Mouse (Mus musculus): ENCODE measurements around the gene Anapc15-ps. TPM values are rescaled to one million over a fixed set of nuclear protein-coding genes. Genes with fewer than 3 reads are reported as not detected.

The Anapc15-ps gene
- polyA plus RNA-seq, 1 experiment = not detected

DNA sequence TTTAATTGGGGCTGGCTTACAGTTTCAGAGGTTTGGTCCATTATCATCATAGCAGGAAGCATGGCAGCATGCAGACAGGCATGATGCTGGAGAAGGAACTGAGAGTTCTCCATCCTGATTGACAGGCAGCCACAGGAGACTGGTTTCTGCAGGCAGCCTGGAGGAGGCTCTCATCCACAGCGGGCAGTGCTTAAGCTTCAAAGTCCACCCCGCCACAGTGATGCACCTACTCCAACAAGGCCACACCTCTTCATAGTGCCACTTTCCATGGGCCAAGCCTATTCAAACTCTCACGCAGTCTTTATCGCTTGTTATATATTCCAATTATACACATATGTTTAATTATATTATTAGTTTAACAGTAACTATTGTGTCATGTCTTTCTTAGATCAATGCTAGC is 18.1 kb upstream of the Anapc15-ps start:
- no peak for DNase-seq (ENCODE audit: low read depth)

DNA sequence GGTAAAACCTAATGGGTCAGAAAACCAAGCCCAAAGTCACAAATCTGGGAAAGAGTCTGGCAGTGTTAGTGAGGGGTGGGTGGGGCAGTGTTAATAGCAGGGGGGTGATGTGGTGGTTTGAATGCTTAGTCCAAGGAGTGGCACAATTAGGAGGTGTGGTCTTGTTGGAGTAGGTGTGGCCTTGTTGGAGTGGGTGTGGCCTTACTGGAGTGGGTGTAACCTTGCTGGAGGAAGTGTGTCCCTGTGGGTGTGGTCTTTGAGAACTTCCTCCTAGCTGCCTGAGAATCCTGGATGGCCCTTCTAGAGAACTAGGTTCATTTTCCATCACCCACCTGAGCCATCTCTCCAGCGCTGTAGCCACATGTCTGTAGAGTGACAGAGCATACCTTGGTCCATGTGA is 16.6 kb upstream of the Anapc15-ps start:
- no peak for DNase-seq (ENCODE audit: low read depth)

DNA sequence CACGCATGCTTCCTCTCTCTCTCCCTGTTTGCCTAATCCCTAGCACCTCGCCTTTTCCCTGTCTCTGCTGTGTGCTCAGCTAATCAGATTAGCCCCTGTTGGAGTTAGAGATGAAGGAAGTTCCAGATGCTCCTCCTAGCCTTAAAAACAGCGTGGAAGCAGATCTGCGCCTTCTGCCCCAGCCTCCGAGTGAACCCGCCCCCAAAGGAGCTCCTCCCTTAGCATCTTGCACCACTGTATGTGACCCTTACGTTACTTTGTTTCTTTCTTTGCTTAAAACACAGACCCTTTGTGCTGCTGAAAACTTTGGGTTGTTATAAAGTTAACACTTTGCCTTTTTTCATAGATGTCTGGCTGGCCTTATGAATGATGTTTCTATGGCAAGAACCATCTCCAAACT is 15.8 kb upstream of the Anapc15-ps start:
- no peak for DNase-seq (ENCODE audit: low read depth)

DNA sequence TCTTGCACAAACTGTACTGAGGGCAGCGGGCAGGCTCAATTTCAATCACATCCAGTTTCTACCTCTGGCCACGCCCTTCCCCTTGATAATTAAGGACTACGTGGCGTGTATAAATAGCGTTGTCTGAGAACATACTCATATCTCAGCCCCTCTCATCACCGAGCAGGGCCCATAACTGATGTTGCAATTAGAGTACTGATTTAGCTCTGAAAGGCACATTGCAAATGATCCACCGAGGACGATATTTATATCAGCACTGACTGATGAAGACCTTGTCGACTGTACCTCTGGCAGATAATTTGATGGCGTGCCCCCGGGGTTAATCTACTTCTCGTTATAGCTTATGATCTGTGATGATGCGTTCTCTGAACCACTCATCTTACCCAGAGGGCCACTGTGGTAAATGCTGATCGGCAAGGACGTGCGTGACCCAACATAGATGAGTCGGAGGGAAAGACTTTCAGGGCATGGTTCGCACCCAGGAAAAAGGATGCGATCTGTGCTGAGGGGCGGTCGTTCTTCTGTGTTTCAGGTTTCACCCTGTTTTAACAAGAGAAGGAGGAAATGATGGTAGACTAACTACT is 14.4 kb upstream of the Anapc15-ps start:
- no peak for DNase-seq (ENCODE audit: low read depth)

DNA sequence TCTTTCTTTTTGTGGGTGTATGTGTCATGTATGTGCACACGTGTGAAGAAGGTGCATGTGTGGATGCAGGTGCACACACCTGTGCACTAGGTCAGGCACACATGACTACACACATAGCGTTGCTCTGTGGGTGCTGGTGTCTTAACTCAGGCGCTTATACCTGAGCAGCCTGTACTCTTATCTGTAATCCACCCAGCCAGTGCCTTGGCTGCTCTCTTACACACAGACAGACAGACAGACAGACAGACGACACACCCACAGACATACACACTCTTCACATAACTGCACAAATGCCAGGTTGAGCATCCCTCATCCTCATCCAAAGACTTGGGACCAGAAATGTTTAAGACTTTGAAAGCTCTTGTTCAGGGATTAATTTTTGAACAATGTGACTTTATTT is 12.8 kb upstream of the Anapc15-ps start:
- DNase-seq (ENCODE audit: low read depth) = no peak

DNA sequence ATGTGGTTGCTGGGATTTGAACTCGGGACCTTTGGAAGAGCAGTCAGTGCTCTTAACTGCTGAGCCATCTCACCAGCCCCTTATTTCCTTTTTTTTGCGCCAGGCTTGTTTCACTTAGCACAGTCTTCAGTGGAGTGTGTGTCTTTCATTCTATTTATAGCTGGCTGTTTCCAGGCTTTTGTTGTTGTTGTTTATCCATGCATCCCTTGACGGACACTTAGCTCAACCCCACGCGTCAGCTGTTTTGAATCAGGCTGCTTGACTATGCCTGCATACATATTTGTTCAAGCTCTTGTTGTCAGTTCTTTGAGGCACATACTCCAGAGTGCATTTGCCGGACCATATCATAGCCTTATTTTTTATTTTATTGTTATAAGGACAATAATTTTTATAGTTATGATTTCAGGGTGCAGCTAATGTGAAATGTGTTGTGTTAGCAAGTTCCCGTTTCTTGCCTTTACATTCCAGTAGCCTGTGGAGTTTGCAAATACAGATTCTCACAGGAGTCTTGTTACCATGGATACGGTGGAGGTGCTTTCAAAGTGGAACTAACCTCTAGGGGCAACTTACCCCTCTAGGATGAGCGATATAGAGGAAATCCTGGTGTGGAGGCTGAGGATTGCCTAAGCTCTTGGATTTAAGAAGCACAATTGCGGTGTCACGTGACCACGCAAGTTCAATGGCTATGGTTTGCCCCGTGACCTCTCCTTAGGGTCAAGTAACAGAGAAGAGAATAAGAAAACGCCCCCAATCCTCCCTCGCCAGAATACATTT is 11.7 kb upstream of the Anapc15-ps start:
- DNase-seq (ENCODE audit: low read depth) = no peak

DNA sequence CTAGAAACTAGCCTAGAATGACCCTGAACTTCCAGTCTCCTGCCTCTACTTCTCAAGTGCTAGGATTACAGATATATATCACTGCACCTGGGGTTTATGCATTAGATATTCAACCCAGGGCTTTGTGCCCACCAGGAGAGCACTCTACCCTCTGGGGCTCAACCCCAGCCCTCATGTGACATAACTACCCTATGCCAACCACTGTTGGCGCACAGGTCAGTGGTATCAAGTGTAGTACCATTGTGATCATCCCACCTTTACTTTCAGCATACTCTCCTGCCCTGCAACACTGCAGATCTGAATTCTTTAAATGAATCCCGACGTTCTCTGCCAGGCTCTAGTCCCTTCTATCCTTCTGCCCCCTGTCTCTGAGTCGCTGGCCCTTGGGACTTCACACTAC is 11.0 kb upstream of the Anapc15-ps start:
- no peak for DNase-seq (ENCODE audit: low read depth)

DNA sequence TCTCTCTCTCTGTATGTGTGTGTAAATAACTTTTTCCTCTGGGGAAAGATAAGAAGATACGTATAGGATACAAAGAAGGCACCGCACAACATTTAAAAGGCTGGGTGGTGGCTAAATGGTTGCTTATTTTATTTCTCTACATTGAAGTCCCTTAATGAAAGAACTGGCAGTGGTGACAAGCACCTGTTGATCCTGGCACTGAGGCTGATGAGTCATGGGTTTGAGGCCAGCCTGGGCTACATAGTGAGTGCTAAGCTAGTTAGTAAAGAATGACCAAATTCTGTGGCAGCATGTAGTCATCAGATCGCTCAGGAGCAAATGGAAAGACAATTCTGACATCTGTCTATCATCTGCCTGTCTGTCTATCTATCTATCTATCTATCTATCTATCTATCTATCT is 10.5 kb upstream of the Anapc15-ps start:
- DNase-seq (ENCODE audit: low read depth) = no peak

DNA sequence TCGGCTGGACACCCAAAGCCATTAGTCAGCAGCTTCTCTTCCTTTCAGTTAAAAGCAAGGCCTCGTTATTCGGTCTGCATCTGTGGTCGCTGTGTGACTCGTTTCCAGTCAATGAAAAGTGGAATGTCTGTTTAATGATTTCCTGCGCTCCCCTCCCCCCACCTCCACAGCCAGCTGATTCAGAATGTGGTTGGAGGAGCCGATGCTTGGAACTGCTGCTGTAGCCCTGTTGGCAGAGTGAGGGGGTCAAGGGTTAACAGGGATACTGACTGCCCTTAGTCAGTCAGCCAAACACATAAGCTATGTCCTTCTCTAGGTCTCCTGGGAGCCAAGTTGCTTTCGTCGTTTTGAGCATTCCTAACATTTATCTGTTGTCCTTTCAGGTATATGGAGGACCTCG is 9.7 kb upstream of the Anapc15-ps start:
- DNase-seq (ENCODE audit: low read depth) = no peak

DNA sequence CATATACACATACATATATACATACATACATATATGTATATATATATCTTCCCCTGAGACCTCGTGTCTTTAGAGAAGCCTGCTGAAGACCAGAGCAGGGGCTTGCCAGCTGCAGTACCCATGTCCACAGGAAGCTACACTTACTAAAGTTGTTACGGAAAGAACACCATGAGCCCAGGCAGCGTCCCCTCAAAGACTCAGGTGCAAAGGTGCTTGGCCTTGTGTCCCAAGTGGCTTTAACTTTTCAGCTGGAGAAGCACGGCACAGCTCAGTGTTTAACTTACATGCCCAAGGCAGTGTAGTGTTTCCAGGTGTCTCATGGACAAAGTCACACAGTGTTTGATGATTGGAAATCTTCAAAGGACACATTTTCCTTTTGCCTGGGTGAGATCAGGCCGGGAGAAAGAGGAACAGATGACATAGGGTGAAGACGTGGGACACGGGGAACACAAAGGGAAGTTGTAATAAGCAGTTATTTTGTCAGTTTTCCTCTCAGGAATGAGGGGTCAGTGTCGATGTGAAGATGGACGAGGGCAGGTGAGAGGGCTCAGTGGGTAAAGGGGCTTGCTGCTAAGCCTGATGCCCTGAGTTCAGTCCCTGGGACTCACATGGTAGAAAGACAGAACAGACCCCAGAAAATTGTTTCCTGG is 9.0 kb upstream of the Anapc15-ps start:
- DNase-seq (ENCODE audit: low read depth) = no peak

DNA sequence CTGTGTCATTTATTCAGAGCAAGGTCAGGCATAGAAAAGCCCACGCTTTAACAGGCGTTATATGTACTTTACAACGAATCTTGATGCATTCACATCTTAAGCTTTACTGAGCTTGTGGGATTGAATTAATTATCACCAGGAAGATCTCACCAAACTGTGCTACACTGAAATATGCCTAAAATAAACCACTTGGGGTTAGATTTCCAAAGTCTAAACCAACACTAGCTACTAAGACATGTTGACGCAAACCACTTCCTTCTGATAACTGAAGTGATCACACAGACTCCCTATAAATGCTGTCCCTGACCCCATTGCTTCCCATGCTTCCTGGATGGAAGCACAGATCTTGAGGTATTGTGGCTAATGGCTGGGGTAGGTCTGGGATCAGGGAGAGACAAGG is 8.2 kb upstream of the Anapc15-ps start:
- no peak for DNase-seq (ENCODE audit: low read depth)

DNA sequence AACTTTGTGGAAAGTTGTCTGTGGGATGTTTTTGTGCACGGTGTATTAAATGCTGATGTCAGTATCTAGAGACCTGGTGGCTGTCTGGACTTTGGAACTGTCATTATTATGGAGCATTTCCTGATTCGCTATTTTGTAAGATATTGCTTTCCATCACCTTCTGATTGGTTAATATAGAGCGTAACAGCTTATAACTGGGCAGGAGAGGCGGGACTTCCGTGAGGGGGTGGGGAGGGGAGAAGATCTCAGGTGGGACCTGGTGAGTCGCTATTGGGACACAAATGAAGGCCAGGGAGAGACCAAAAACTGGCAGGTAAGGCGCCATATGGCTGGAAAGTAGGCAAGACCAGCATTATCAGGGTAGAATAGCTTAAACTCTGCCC is 7.8 kb upstream of the Anapc15-ps start:
- no peak for DNase-seq (ENCODE audit: low read depth)

DNA sequence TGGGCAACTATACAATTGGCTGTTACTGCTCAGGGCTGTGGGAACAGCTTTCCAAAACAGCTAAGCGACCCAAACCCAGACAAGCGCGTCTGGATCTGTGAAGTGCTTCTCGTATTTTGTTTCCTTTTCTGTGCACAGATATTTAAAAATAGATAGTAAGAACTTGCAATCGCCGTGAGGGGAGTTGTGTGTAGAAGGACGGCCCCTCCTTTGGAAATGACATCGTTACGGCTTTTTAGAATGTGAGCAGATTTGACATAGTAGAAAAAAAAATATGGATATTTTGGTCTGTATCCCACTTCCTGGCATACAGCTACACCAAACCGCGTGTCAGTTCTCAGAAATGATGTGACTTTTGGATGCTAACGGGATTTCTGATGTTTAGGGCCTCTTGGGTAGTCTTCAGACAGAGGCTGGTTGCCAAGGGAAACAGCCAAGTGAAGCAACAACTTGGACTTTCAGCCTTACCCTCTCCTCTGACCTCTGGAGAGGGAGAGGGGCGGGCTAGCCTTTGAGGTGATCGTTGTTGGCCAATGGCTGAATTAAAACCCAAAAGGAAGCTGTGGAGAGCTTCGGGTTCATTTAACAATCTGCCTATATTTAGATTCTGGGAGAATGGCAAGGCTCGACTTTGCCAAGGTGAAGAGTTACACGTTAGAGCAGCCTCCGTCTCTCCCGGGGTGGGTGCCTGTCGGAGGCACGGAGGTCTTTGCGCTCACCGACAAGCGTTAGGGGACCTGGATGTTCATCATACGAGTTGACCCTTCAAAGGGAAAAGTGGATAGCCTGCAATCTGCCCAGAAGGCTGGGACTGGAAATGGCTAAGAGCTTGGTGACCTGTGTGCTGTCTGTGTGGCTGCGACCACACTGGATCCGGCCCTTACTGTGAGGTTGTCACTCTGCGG is 7.2 kb upstream of the Anapc15-ps start:
- no peak for DNase-seq (ENCODE audit: low read depth)

DNA sequence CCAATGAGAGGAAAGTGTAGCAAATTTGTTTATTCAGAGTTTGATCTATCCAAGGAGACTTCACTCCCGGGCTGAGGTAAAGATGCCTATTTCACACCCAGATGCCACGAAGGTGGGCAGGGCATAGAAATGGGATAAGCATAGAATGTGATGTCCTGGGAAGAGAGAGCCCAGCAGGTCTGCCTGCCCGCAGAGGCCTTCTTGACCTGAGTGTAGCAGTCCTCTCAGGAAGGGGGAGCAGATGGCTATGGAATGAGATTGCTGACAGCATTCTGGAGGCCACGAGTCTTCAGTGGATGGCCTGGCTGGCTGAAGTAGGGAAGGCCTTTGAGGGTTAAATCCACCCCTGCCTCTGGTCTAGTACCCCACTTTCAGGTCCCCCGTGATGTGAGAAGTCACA is 5.9 kb upstream of the Anapc15-ps start:
- DNase-seq (ENCODE audit: low read depth) = no peak

DNA sequence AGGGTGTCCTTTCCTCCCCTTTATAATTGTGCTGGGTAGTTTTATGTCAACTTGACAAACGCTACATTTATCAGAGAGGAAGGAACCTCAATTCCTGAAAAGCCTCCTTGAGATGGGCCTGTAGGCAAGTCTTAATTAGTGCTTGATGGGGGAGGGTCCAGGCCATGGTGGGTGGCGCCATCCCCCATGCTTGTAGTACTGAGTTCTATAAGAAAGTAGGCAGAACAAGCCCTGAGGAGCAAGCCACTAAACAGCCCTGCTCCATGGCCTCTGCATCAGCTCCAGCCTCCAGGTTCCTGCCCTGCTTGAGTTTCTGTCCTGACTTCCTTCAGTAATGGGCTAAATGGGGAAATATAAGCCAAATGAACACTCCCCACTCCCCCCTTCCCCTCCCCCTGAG is 5.4 kb upstream of the Anapc15-ps start:
- DNase-seq (ENCODE audit: low read depth) = no peak

DNA sequence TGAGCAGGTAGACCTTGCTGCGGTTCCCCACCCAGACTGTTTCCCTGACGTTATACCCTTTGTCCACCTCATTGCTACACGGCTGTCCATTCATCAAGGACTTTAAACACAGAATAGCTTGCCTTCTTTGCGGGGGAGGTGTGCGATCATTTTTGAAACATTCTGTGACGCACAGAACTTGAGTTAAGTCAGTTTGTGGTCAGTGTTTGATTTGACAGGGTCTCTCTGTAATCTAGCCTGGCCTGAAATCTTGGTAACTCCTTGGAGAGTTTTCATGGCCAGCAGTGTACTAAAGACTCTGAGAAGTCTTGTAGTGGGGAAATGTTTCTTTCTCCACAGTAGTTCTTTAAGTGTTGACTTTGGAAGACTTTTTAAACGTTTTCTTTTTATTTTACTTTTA is 5.0 kb upstream of the Anapc15-ps start:
- DNase-seq (ENCODE audit: low read depth) = no peak

DNA sequence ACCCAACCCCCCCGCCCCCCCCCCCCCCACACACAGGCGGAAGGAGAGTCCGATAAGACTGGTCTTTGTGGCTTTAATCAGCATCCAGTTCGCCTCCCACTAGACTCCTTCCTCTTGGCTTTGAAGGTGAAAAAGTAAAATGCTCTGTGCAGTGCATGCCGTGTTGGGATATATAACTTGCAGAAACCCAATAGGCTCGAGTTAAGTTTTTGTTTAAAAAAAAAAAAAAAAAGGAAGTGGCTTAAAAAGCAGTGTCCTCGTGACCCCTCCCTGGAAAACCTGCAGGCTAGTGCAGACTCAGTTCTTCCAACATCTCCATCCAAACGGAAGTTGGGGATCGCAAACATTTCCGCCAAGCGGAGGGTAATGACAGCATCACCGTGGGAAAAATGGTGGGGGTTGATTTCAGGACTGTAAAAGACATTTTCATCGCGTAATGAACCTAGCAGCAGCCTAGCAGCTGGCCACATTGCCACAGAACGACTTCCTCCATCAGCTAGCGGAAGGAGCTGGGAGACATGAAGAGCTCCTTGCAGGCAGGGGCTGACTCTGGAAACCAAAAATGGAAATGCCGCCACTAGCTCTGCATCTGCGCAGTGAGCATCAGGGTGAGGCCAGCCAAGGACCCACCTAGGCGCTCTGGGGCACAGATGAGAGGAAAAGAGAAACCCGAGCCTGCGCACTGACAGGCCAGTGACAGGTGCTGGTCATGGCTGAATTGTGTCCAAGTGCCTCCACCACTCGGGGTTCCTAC is 4.3 kb upstream of the Anapc15-ps start:
- no peak for DNase-seq (ENCODE audit: low read depth)

DNA sequence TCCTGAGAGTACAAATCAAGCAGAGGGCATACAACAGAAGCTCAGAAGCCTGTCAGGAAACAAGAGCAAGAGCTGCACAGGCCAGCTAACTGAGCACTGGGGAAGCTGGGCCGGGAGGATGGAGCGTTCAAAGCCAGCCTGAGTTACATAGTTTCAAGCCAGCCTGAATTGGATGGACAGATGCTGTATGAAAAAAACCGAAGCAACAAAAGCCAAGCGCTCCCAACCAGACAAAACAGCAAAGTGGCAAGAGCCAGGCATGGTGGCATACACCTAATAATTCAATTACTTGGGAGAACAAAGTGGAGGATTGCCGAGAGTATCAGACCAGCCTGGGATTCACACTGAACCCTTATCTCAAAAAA is 3.7 kb upstream of the Anapc15-ps start:
- no peak for DNase-seq (ENCODE audit: low read depth)

DNA sequence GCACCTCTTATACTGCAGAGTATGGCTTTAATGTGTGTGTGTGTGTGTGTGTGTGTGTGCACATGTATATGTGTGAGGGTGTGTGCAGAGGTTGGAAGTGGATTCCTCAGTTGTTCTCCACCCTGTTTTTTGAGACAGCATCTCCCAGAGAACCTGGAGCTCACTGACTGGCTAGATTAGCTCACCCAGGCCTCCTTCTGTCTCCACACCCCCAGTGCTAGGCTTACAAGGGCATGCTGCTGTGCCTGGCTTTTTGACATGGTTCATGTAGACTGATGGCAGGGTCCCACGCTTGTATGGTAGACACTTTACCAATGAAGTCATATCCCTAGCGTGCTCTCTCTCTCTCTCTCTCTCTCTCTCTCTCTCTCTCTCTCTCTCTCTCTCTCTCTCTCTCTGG is 3.1 kb upstream of the Anapc15-ps start:
- no peak for DNase-seq (ENCODE audit: low read depth)

DNA sequence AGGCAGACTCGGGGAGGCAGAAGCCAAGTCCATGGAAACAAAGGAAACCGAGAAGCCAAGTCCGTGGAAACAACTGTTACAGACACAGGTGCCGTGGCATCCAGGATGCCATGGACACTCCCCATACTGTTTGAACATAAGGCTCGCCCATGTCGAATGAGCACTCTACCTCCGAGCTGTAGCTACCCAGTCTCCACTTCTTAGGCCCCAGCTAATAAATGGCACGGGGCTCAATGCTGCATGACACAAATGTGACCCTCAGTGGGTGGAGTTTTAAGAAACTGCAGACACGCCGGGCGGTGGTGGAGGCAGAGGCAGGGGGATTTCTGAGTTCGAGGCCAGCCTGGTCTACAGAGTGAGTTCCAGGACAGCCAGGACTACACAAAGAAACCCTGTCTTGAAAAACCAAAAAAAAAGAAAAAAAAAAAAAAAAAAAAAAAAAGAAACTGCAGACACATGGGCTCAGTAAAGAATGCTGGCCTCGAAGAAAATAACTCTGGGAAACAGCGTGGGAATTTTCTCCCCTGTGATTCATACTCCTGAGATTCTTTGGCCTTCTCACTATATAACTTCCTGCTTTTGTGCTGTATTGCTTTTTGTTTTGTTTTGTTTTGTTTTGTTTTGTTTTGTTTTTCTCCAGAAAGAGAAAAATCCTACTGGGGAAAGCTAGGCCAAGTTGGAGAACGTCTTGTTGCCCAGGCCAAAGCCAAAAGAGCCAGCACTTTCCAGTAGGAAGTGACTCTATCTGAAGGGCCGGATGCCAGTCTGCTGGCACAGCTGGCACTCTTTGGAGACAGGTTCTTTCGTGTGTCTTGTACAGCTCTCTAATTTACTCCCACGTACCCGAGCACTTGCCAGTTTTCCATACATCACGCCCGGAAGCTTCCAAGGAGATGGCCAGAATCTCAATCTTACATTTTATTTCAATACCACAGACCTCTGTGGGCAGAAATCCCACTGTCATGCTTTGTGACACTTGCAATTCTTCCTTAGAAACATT is 2.2 kb downstream of the Anapc15-ps start:
- peak; percentile 79 for DNase-seq (ENCODE audit: low read depth)

Data from gonadal fat pad, adult 2 months (tissue).